Mouse (Mus musculus): ENCODE measurements around the gene Ankrd65. TPM values are rescaled to one million over a fixed set of nuclear protein-coding genes. Genes with fewer than 3 reads are reported as not detected.

Gene Ankrd65
- polyA plus RNA-seq, 1 experiment from 2014 or later: not detected

GRCm38 (mm10) chr4:155831205-155831766, 41.0 kb downstream of the Ankrd65 start, which contains the start of gene Aurkaip1:
Gene Aurkaip1, plus strand, starts transcription at chr4:155831272.
- no peaks in the 10 kb centered on the region for H3K9me3 ChIP-seq (replicated peaks)
- WGBS: under 1% methylated on average over 49 of the region's 49 CpGs
- H3K27me3 ChIP-seq: no peaks in the 10 kb centered on the region
- H3K4me2 ChIP-seq (replicated peaks): peak within 1 kb of the TSS; percentile 95
- peak within 1 kb of the TSS; percentile 87 for H3K4me3 ChIP-seq
- H3K9ac ChIP-seq: peak within 1 kb of the TSS; percentile 90
- peaks cover 19% of the 10 kb centered on the region for H3K36me3 ChIP-seq
- H3K4me1 ChIP-seq: peaks cover 21% of the 10 kb centered on the region
- ATAC-seq (ENCODE audit: low FRiP score): peak; percentile 92
- peak within 1 kb of the TSS; percentile 91 for H3K27ac ChIP-seq

- Histone ChIP-seq H3K9me3 (replicated peaks) (no peaks in the 10 kb centered on the region), H3K27ac (peak overlapping the region; percentile 91), H3K36me3 (peaks cover 14% of the 10 kb centered on the region), H3K4me3 (peak overlapping the region; percentile 87), H3K9ac (peak overlapping the region; percentile 90), H3K27me3 (no peaks in the 10 kb centered on the region), H3K4me2 (replicated peaks) (peak overlapping the region; percentile 95), H3K4me1 (peaks cover 21% of the 10 kb centered on the region)
- ATAC-seq (ENCODE audit: low FRiP score): no peak; the same call in 1 of the 2 replicates
- under 1% methylated on average over 25 of the region's 25 CpGs for WGBS
Measured at GRCm38 (mm10) chr4:155831831-155832230, 41.6 kb downstream of the Ankrd65 start.

GRCm38 (mm10) chr4:155832321-155832720, 42.1 kb downstream of the Ankrd65 start:
- no peaks in the 10 kb centered on the region for H3K27me3 ChIP-seq
- peak overlapping the region; percentile 90 for H3K9ac ChIP-seq
- peaks cover 21% of the 10 kb centered on the region for H3K4me1 ChIP-seq
- peak overlapping the region; percentile 87 for H3K4me3 ChIP-seq
- WGBS: 57% methylated on average over 10 of the region's 10 CpGs
- peak overlapping the region; percentile 95 for H3K4me2 ChIP-seq (replicated peaks)
- no peaks in the 10 kb centered on the region for H3K9me3 ChIP-seq (replicated peaks)
- H3K27ac ChIP-seq: 0 out of 2 replicates have a peak overlapping the region, but pooled peaks have one; percentile 91
- no peak for ATAC-seq (ENCODE audit: low FRiP score)
- H3K36me3 ChIP-seq: peaks cover 11% of the 10 kb centered on the region

- Histone ChIP-seq H3K9me3 (replicated peaks) (no peaks in the 10 kb centered on the region), H3K9ac (no peak overlapping the region), H3K27me3 (no peaks in the 10 kb centered on the region), H3K27ac (no peak overlapping the region), H3K4me3 (no peak overlapping the region), H3K4me2 (replicated peaks) (no peak overlapping the region), H3K36me3 (peaks cover 6% of the 10 kb centered on the region; the same call in 1 of the 2 replicates), H3K4me1 (peaks cover 21% of the 10 kb centered on the region)
- 86% methylated on average over 4 of the region's 4 CpGs for WGBS
- no peak for ATAC-seq (ENCODE audit: low FRiP score)
Measured at GRCm38 (mm10) chr4:155833234-155833633, 43.0 kb downstream of the Ankrd65 start.

GRCm38 (mm10) chr4:155833836-155834235, 43.6 kb downstream of the Ankrd65 start:
- peak; percentile 11; the same call in 1 of the 2 replicates for ATAC-seq (ENCODE audit: low FRiP score)
- peaks cover 22% of the 10 kb centered on the region for H3K4me1 ChIP-seq
- H3K27ac ChIP-seq: peak overlapping the region; percentile 60; the same call in 1 of the 2 replicates
- peaks cover 6% of the 10 kb centered on the region; the same call in 1 of the 2 replicates for H3K36me3 ChIP-seq
- H3K9me3 ChIP-seq (replicated peaks): no peaks in the 10 kb centered on the region
- no peaks in the 10 kb centered on the region for H3K27me3 ChIP-seq
- 36% methylated on average over 2 of the region's 2 CpGs for WGBS
- no peak overlapping the region for H3K4me2 ChIP-seq (replicated peaks)
- no peak overlapping the region; the same call in 1 of the 2 replicates for H3K4me3 ChIP-seq
- no peak overlapping the region for H3K9ac ChIP-seq

- no peak overlapping the region for H3K27ac ChIP-seq
- H3K9me3 ChIP-seq (replicated peaks): no peaks in the 10 kb centered on the region
- H3K9ac ChIP-seq: no peak overlapping the region
- ATAC-seq (ENCODE audit: low FRiP score): no peak
- H3K4me1 ChIP-seq: peaks cover 39% of the 10 kb centered on the region
- WGBS: 79% methylated on average over 11 of the region's 11 CpGs
- no peak overlapping the region for H3K4me3 ChIP-seq
- H3K36me3 ChIP-seq: peaks cover 8% of the 10 kb centered on the region
- H3K4me2 ChIP-seq (replicated peaks): no peak overlapping the region
- peaks cover 17% of the 10 kb centered on the region for H3K27me3 ChIP-seq
Measured at GRCm38 (mm10) chr4:155837404-155838010, 47.3 kb downstream of the Ankrd65 start.

GRCm38 (mm10) chr4:155838187-155839153, 48.2 kb downstream of the Ankrd65 start:
- Histone ChIP-seq H3K36me3 (peaks cover 5% of the 10 kb centered on the region; the same call in 1 of the 2 replicates), H3K9ac (no peak overlapping the region), H3K27ac (0 out of 2 replicates have a peak overlapping the region, but pooled peaks have one; percentile 55), H3K27me3 (peaks cover 17% of the 10 kb centered on the region), H3K4me1 (peaks cover 33% of the 10 kb centered on the region), H3K4me2 (replicated peaks) (no peak overlapping the region), H3K4me3 (no peak overlapping the region), H3K9me3 (replicated peaks) (no peaks in the 10 kb centered on the region)
- WGBS: 63% methylated on average over 8 of the region's 8 CpGs
- ATAC-seq (ENCODE audit: low FRiP score): no peak

- peak within 1 kb of the TSS; percentile 62 for H3K9ac ChIP-seq
- H3K4me2 ChIP-seq (replicated peaks): peak within 1 kb of the TSS; percentile 70
- H3K27me3 ChIP-seq: peaks cover 17% of the 10 kb centered on the region
- peaks cover 5% of the 10 kb centered on the region; the same call in 1 of the 2 replicates for H3K36me3 ChIP-seq
- peaks cover 28% of the 10 kb centered on the region for H3K4me1 ChIP-seq
- no peaks in the 10 kb centered on the region for H3K9me3 ChIP-seq (replicated peaks)
- 2% methylated on average over 16 of the region's 16 CpGs for whole genome bisulfite sequencing
- H3K4me3 ChIP-seq: peak within 1 kb of the TSS; percentile 36
- H3K27ac ChIP-seq: peak within 1 kb of the TSS; percentile 55; the same call in 1 of the 2 replicates
- ATAC-seq (ENCODE audit: low FRiP score): peak; percentile 67
Measured at GRCm38 (mm10) chr4:155839483-155839910, 49.3 kb downstream of the Ankrd65 start, which contains the start of gene Mxra8. Gene Mxra8, plus strand, starts transcription at chr4:155839680.

- peak overlapping the region; percentile 36 for H3K4me3 ChIP-seq
- WGBS: 9% methylated on average over 8 of the region's 8 CpGs
- H3K4me2 ChIP-seq (replicated peaks): peak overlapping the region; percentile 70
- ATAC-seq (ENCODE audit: low FRiP score): 0 out of 2 replicates have a peak, but pooled peaks have one; percentile 19
- H3K36me3 ChIP-seq: peaks cover 5% of the 10 kb centered on the region; the same call in 1 of the 2 replicates
- peaks cover 17% of the 10 kb centered on the region for H3K27me3 ChIP-seq
- H3K27ac ChIP-seq: no peak overlapping the region
- no peaks in the 10 kb centered on the region for H3K9me3 ChIP-seq (replicated peaks)
- H3K4me1 ChIP-seq: peaks cover 28% of the 10 kb centered on the region
- H3K9ac ChIP-seq: peak overlapping the region; percentile 62
Measured at GRCm38 (mm10) chr4:155840076-155841002, 50.1 kb downstream of the Ankrd65 start.

- H3K27ac ChIP-seq: no peak overlapping the region
- ATAC-seq (ENCODE audit: low FRiP score): peak; percentile 46
Measured at GRCm38 (mm10) chr4:155841003-155841454, 50.8 kb downstream of the Ankrd65 start.

More at GRCm38 (mm10) chr4:155841003-155841454, 50.8 kb downstream of the Ankrd65 start:
- H3K36me3 ChIP-seq: peaks cover 5% of the 10 kb centered on the region; the same call in 1 of the 2 replicates
- H3K4me1 ChIP-seq: peaks cover 28% of the 10 kb centered on the region
- WGBS: under 1% methylated on average over 32 of the region's 32 CpGs
- peaks cover 17% of the 10 kb centered on the region for H3K27me3 ChIP-seq
- peak overlapping the region; percentile 36 for H3K4me3 ChIP-seq
- peak overlapping the region; percentile 70 for H3K4me2 ChIP-seq (replicated peaks)
- no peaks in the 10 kb centered on the region for H3K9me3 ChIP-seq (replicated peaks)
- peak overlapping the region; percentile 62 for H3K9ac ChIP-seq
